Mouse (Mus musculus) bone marrow macrophage, adult 2 months (primary cell): Measurements from ENCODE around the gene Gcc2. TPM values are rescaled to one million over a fixed set of nuclear protein-coding genes. Genes with fewer than 3 reads are reported as not detected.

Experiments used
- H3K27ac ChIP-seq: 2 replicates; pipeline ENCODE4 v1.5.1; 2012; ENCODE audit warnings: low read depth, low read length; ENCODE audit not compliant: insufficient read depth
- H3K4me1 ChIP-seq: 2 replicates; pipeline ENCODE4 v1.6.1; 2012; ENCODE audit warnings: low read length; ENCODE audit not compliant: control insufficient read depth, insufficient read depth
- H3K4me3 ChIP-seq: 2 replicates; pipeline ENCODE4 v1.5.1; 2012; ENCODE audit warnings: mild to moderate bottlenecking, low read length, moderate library complexity; ENCODE audit not compliant: insufficient read depth
- CTCF ChIP-seq: IDR thresholded peaks from 2 replicates; pipeline ENCODE4 v1.5.1; 2012; ENCODE audit warnings: low read depth, mild to moderate bottlenecking, low read length, moderate library complexity
- POLR2A ChIP-seq: IDR thresholded peaks from 2 replicates; pipeline ENCODE4 v1.6.1; 2012; ENCODE audit warnings: mild to moderate bottlenecking, low read depth, low read length, borderline replicate concordance
- polyA plus RNA-seq: library from polyadenylated mRNA; stranded (reverse); fragments of >200 nt; gene quantifications from 2 replicates; pipeline ENCODE4 v1.2.4, GENCODE M21; 2012; ENCODE audit not compliant: missing spikeins, insufficient read depth, insufficient read length

Gene Gcc2
- 25.0 and 33.4 TPM in 2 replicates for polyA plus RNA-seq

DNA sequence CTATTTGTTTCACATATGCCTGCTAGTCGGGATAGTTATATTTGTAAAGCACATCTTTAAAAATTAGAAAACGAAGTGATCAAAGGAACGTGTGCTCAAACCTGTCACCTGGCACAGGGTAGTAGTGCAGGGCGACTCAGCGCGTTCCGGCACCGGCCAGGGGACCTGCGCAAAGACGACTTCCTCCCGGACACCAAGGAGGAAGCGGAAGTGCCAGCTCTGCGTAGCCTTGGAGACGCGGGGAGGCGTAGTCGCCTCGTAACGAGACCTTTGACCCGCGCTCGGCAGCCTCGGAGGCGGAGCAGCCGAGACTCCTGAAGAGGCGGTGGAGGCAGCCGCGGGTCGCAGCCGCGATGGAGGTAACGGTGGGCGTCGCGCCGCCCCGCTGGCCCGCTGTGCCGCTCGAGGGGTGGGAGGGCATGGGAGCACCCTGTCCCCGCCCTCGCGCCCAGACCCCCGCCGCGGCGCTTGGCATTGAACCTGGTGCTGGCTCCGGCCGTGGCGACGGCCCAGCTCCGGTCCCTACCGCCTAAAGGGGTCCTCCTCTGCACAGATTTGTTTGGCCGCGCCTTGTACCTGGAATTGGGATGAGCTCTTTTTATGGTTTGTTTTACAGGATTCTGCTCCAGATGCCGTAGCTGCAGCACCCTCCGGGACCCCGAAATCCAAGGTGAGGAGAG, at the start of gene Gcc2:
Gene Gcc2, plus strand, starts transcription at position 285 of the 680 bp plus-strand sequence.
- Histone ChIP-seq H3K27ac (peak within 1 kb of the TSS; percentile 15; the same call in 1 of the 2 replicates), H3K4me3 (peak within 1 kb of the TSS; percentile 97), H3K4me1 (0 out of 2 replicates have a peak, but pooled peaks cover 2% of the 10 kb centered on the region)
- no peak for TF ChIP-seq POLR2A

DNA sequence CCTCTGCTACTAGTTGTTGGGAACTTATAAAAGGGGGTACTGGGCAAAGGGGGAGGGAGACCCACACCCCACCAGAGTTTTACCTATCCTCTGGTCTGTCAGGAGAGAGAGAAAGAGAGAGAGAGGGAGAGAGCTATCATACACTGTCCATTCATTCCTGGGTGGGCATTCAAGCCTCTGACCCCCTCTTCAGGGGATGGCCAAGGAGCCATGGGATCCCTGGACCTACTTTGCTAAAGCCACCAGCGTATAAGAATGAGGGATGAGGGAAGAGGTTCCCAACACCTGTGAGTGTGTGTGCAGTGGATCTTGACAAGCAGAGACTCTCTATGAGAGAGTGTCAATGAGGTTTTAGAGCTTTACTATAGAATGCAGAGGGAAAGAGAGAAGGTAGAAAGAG, 49.3 kb upstream of the Gcc2 start:
- Histone ChIP-seq H3K4me3 (no peak overlapping the region), H3K27ac (no peak overlapping the region), H3K4me1 (no peaks in the 10 kb centered on the region)
- TF ChIP-seq POLR2A (no peak), CTCF (no peak)

- no peak overlapping the region for H3K4me3 ChIP-seq
- TF ChIP-seq POLR2A (no peak), CTCF (no peak)
- H3K27ac ChIP-seq: no peak overlapping the region
- no peaks in the 10 kb centered on the region for H3K4me1 ChIP-seq
Observed at GRCm38 (mm10) chr10:58206639-58207404, 48.5 kb upstream of the Gcc2 start.

- no peak for TF ChIP-seq POLR2A
- TF ChIP-seq CTCF: no peak
- Histone ChIP-seq H3K4me1 (no peaks in the 10 kb centered on the region), H3K27ac (no peak overlapping the region), H3K4me3 (no peak overlapping the region)
Observed at GRCm38 (mm10) chr10:58209710-58210467, 45.4 kb upstream of the Gcc2 start.

DNA sequence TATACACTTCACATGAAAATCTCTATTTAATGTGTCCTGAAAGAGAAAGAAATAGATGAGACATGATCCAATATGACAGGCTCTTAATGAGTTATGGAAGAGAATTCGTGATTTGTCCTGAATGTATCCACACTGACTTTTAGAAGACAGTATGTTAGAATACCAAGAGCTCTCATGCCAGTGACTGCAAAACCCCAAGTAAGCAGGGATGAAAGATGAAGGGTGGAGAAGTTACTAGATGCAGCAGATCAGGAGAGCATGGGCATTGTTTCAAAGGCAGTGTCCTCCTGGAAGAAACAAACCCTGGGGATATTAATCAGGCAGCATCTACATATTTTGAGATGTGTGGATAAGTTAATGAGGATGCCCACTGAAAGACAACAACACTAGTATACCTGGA, 44.8 kb upstream of the Gcc2 start:
- TF ChIP-seq POLR2A (no peak), CTCF (no peak)
- no peaks in the 10 kb centered on the region for H3K4me1 ChIP-seq
- H3K27ac ChIP-seq: no peak overlapping the region
- H3K4me3 ChIP-seq: no peak overlapping the region

GRCm38 (mm10) chr10:58211213-58211612, 44.1 kb upstream of the Gcc2 start:
- H3K27ac ChIP-seq: no peak overlapping the region
- H3K4me1 ChIP-seq: no peaks in the 10 kb centered on the region
- no peak overlapping the region for H3K4me3 ChIP-seq
- TF ChIP-seq POLR2A (no peak), CTCF (no peak)

- TF ChIP-seq POLR2A (no peak), CTCF (no peak)
- no peaks in the 10 kb centered on the region for H3K4me1 ChIP-seq
- no peak overlapping the region for H3K4me3 ChIP-seq
- no peak overlapping the region for H3K27ac ChIP-seq
Observed at GRCm38 (mm10) chr10:58212230-58212629, 43.1 kb upstream of the Gcc2 start.

- no peak overlapping the region for H3K4me3 ChIP-seq
- no peaks in the 10 kb centered on the region for H3K4me1 ChIP-seq
- H3K27ac ChIP-seq: no peak overlapping the region
- TF ChIP-seq POLR2A (no peak), CTCF (no peak)
Observed at GRCm38 (mm10) chr10:58214497-58214896, 40.8 kb upstream of the Gcc2 start.

- H3K4me1 ChIP-seq: no peaks in the 10 kb centered on the region
- H3K4me3 ChIP-seq: no peak overlapping the region
- TF ChIP-seq POLR2A (no peak), CTCF (no peak)
- no peak overlapping the region for H3K27ac ChIP-seq
Observed at GRCm38 (mm10) chr10:58214934-58215333, 40.4 kb upstream of the Gcc2 start.

DNA sequence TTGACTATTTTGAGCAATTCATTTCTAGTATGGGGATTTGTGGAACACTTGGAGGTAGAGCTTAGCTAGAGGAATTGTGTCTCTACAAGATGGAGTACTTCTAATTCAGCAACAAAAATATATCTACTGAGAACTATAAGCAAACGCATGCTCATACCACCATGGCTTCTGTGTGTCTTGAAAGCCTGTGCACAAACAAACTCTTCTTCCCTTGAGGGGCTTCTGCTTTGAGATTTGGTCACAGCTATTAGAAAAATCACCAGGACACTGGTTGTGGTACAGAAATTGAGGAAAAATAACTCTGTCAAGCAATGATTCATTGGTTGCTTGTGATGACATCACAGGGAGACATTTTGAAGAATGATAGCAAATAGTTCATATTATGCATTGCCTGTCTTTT, 39.9 kb upstream of the Gcc2 start:
- TF ChIP-seq CTCF (no peak), POLR2A (no peak)
- H3K4me3 ChIP-seq: no peak overlapping the region
- H3K27ac ChIP-seq: no peak overlapping the region
- H3K4me1 ChIP-seq: no peaks in the 10 kb centered on the region

GRCm38 (mm10) chr10:58217366-58217765, 37.9 kb upstream of the Gcc2 start:
- no peaks in the 10 kb centered on the region for H3K4me1 ChIP-seq
- no peak overlapping the region for H3K4me3 ChIP-seq
- H3K27ac ChIP-seq: no peak overlapping the region
- TF ChIP-seq CTCF (no peak), POLR2A (no peak)
